Mouse (Mus musculus) MN1 (cell line): Measurements from ENCODE around the gene Plch2.
A peak's percentile ranks its signal among the peaks of the same experiment; 100 is the strongest.

Source experiments
- DNase-seq: peaks from one replicate; pipeline ENCODE4 v3.0.0-alpha.2; 2016; ENCODE audit warnings: low spot score

Plch2 gene

DNA sequence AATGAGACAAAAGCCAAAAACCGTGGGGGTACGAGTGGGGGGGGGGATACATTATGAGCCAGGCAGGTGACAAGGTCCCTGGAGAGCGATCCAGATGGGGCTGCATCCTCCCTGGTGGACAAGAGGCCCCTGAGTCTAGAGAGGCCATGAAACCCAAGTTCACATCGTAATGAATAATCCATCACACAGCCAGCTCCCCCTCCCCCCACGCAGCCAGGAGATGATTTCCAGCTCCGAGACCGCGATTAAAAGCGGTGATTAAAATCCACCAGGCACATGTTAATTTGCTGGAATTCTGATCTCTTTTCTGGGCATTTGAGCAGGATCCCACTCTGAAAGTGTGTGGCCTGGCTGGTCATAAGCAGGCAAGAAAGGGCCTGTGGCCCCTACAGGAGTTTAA, 35.8 kb downstream of the Plch2 start:
- peak; percentile 43 for DNase-seq

DNA sequence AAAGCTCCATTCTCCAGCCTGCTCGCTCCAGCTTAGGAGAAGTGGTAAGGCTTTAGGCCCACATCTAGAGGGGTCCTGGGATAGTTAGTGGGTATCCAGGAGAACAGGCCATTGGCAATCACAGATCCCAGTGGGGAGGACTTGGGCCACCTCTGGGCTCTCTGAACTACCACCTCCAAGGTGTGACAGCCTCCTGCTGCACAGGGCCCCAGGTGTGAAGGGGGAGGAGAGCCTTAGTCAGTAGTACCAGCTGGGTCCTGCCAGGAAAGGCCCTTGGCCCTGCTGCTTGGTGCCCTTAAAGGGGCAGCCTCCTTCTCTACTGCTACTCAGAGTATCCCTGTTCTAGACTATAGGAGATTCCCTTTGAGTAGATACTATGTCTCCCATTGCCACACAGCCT, 36.4 kb downstream of the Plch2 start:
- DNase-seq, result no peak

DNA sequence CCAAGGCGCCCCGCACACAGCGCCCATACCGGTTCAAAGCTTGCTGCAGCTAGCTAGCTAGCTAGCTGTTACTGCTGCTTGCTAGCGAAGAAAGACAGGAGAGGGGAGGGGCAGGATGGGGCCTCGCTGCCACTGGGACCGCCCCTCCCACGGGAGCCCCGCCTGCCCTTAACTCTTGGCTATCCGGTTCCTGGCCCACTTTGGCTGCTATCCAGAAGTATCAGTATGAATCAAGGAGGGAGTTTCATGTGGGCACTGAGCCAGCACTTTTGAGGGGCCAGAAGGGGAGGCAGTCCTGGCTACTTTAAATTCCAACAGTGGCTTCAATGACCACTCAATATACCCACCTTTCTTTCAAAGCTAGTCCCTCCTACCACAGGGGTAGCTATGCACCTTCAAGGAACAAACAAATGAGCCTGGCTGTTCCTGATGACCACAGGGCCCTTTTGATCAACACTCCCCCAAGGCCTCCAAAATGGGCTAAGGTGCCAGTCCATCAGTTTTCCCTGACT, 37.2 kb downstream of the Plch2 start:
- peak; percentile 61 for DNase-seq

DNA sequence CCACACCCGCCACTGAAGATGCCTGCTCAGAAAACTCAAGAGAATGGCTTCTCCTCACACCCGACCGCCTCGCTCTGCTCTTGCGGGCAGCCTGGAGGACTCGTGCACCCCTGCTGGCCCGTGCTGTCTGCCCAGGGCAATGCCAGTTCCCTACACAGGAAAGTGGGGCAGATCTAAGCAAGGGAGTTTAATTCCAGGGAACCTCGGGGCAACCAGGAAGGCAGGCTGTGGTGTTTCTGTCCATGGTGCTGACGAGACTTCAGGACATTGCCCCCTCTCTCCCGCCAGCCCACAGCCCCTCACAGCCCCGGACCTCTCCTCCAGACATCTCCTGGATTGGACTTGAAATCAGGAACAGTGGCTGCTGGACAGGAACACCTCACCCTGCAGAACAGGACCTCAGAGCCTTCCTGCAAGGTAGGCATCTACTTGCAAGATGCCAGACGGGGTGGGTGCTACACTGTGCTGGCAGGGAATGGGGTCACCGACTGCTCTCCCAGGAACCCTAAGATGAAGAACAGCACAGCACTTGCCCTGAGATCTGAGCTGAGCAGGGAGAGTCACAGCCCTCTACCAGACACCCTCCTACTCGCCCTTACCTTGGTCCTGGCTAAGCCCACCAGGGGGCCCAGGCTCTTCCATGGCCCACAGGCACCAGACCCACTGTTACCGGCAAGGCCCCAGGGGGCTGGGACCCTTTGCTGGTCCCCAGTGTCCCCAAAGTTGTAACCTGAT, 37.8 kb downstream of the Plch2 start:
- DNase-seq, result no peak

DNA sequence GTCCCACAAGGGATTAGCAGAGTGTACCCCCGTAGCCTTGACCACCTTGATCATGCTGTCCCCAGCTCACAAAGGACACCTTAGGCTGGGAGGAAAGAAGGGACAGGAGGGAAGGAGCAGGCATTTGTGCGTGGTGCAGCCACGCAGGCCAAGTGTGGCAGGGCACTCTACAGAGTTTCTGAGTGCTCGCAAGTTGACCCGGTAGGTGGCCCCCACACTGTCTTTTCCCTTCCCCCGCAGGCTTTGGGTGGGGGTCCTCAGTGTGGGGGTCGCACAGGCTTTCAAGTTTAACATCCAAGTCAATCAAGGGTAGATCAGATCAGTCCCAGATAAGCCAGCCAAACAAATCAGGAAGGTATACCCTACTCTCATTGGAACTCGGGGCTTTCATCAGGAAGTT, 38.5 kb downstream of the Plch2 start:
- DNase-seq, result no peak

DNA sequence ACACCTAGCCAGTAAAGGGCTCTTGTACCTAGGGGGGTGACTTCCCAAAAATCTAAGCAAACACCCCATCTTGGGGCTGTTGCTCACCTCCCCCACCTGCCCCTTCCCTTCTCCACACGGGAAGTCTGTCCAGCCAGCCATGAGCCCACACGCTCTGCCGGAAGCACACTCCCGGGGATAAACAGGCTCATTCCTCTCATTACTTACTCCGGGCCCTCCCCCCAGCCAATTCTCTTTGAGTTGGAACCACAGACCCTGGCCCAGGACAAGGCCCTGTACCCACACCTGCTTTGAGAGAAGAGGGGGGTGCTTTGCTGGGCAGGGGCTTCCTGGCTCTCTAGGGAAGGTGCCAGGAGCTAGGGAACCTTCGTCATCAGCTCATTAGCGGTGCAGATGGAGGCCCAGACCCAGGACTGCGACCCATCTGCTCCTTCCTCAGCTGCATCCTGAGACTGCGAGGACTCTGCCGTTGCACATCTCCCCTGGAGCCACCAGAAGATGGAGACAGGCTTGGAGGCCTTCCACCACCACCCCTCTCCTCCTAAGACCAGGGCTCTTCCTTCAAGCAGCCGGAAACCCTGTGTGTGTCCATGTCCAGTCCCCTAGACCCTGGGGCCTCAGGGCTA, 39.2 kb downstream of the Plch2 start:
- no peak for DNase-seq

DNA sequence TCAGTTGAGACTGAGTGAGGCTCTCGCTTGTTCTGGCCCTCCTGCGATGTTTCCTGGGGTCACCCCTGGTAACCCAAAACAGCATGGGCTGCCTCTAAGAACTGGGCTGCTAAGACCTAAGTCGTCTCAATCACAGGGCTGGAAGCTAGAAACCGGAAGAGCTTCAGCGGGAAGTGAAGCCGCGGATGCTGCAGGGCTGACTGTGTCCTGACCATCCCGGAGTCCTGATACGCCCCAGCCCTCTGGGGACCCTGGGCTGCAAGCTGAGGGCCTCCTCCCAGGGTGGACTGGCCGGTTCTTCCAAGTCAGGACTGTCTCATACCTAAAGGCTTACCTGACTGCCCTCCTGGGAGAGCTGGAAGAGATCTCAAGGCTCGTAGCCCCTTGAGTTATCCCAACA, 39.8 kb downstream of the Plch2 start:
- DNase-seq, result no peak

DNA sequence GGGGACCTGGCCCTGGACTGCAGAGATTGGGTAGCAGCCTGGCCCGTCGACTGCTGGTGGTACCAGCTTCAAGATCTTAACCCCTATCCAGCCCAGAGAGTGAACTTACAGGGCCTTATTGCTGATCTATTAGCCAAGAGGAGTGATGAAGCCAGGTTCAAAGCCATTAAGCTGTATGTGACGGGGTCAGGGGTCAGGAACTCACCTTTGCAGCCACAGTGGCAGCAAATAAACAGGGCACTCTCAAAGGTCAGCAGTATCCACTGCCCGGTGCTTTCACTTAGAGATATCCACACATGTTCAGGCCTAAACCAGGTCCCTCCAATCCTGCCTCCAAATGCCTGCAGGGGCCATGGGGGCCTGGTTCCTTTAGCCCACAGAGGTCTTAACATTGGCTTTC, 41.0 kb downstream of the Plch2 start:
- DNase-seq, result no peak

DNA sequence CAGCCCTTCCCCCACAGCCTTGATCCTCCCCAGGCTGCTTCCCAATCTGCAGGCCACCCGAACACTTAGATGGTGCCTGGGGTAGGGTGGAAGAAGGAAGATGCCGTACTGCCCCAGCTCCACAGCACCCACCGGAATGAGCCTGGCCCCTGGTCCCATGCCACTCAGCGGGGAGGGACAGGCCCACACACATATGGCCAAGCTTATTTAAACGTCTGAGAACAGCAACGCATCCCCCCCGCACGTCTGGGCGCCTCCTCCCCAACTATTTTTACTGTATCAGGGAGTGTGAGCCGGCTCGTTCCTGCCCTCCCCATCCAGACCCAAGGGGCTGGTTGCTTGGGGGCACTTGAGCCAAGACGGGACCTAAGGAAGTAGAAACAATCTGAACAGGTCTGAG, 41.8 kb downstream of the Plch2 start:
- no peak for DNase-seq

DNA sequence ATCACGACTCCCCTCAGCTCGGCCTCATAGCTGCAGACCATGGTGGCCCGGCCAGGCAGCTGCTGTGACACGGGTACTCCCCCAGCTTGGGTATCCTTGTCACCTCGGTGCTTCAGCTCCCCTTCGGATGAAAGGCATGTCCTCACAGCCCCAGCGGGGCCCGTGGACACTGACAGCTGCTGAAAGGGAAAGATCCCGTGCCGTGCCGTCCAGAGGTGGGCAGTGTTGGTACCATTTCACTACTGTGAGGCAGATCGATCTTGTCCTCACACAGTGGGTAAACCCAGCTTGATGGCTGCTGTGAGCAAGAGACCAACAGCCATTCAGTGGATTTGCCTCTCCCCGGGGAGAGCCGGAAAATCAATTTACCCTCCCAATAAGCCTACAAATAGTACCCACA, 42.3 kb downstream of the Plch2 start:
- no peak for DNase-seq

DNA sequence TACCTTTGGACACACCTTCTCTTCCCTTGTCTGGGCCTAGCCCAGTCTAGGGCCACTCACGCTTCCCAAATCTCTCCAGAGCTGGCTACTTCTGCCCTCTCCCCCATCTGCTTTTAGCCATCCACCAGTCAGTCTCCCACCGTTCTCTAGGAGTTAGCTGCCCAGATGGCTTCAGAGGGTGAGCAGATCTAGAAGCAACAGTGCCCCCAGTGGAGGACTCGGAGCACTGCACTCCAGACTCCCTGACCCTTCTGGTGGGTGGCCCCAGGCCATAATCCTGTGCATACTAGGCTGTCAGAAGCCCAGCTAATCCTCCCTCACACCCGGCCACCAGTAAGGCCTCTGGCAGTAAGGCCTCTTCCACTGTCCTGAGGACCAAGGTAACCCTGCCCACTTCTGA, 43.8 kb downstream of the Plch2 start:
- DNase-seq, result peak; percentile 81

DNA sequence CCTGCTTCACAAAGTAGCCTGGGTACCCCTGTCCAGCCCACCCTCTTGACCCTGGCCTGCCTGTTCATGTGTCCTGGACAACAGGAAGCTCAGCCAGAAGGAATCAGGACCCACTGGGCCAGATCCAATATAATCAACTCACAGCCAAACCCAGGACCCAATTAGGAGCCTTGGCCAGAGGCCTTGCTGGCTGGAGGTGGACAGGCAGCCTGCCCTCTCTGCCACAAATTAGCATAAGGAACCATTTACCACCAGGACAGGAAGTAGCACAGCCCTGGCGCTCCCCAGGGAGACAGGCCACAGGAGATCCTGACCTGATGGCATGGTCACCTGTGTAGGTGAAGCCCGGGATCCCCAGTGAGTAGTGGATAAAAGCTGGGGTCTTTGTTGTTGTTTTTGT, 44.5 kb downstream of the Plch2 start:
- DNase-seq, result peak; percentile 59

DNA sequence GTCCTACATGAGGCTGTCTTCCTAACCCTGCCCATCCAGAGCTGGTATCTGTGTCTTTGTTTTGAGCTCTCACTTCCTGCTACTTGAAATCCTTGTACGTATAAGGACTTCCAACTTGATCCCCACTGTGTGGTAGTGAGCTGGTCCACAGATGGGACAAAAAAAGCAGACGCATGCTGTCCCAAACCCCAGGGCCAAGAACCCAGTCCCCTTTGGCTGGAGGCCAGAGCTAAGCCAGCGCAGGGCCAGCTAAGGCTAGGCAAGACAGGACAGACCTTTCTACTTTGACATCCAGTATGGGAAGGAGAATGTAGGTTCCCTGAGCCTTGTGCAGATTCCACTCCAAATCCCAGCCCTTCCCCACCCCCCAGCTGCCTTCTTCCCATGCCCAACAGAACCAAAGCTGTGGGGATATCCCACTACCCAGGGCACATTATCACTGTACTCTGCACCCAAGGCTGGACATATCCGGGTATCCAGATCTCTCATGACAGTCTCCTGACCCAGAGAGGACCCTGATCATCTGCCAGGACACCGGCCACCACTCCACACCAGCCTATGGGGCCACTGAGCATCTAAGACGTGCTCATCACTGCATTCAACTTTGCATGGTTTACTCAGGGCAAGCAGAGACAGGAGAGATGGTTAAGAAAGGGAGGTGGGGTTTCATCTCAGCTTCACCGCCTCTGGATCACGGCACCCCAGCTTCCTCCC, 45.1 kb downstream of the Plch2 start:
- peak; percentile 37 for DNase-seq

DNA sequence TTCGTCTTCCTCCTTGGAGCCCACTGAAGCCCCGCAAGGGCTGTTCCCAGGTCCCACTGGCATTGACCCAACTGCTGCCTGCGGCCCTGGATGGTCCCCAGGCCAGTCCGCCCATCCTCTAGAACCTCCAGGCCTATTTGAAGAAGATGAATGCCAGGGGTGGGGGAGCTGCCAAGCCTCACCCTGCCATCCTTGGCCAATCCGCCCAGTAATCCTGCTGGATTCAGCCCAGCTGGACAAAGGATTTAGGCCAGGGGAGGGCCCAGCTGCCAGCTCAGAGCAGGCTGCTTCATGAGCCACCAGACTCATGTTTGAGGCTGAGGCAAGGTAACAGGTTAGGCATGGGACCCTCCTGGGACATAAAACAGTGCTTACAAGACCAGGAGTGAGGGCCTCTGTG, 45.7 kb downstream of the Plch2 start:
- DNase-seq, result peak; percentile 59

DNA sequence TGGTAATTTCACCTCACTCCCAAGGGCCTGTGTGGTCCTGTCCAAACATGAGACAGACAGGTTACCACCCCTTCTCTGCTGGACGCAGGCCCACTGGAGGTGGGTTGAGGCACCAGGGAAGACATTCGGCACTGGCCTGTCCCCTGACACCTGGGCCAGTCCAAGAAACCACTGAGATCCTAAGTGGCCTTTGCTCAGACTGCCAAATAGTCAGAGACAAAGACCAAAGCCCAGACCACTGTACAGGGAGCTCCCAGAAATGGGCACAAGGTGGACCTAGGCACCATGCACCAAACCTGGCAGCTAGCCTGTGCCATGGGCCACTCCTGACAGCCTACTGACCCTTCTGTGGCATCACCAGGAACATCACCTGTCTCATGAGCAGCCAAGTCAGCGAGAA, 47.4 kb downstream of the Plch2 start:
- no peak for DNase-seq

DNA sequence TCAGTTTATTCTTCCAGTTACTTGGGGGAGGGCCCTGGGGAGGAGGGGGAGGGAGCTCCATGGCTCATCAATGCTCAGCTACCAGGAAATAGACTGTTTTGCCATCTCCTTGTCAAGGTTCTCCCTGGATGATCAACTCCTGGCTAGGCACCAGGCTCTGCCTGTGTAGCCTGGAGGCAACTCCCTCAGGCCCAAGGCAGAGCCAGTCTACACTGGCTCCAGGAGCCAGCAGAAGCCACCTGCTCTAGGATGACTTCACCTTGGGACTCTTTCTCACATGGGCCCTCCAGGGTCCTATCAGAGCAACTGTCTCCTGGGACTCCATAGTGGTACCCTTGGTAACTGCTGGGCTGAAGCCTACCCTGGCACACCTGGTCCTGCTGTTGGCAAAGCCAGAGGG, 48.5 kb downstream of the Plch2 start:
- DNase-seq, result no peak

DNA sequence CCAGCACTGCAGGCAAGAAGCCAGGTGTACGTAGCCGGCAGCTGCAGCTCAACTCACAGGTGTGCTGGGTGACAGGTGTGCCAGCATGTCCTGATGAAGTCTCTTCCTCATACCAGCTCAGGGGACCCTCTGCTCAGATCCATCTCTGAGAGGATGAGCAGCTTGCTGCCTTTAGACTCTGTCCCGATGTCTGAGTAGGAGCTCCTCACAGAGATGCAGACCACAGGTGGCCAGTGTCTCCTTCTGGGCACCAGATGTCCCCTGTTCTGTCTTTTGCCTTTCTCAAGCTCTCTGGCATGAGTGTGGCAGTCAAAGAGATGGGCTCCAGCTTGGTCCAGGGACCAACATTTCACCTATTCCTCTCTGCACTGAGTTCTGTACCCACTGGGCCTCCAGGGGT, 48.9 kb downstream of the Plch2 start:
- no peak for DNase-seq

DNA sequence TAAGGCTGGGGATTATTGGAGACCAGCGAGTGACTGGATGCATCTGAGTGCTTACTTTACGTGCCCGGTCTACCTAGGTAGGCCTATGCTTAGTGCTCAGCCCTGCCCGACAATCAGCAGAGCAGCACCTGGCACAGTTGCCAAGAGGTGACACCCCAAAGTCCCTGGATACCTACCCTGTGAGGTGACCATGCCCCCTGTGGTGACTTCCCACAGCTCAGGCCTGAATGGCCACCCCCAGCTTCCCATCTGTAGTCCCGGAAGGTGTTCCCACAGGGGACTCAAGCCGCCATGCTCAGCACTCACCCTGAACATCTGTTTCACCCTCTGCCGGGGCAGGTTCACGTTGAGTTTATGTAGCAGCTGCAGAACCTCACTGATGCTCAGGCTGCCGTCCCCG, 50.3 kb downstream of the Plch2 start:
- DNase-seq, result no peak

DNA sequence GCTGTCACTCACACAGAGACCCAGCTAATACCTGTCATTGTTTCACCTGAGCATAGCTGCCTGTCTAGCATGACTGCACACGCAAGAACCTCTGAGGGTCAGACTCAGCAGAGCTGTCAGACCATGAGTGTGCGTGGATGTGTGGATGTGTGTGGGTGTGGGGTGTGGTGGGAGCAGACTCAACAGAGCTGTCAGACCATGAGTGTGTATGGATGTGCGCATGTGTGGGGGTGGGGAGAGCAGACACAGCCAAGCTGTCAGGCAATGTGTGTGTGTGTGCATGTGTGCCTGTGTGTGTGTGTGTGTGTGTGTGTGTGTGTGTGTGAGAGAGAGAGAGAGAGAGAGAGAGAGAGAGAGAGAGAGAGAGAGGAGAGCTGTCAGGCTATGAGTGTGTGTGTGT, 51.3 kb downstream of the Plch2 start:
- DNase-seq, result no peak

DNA sequence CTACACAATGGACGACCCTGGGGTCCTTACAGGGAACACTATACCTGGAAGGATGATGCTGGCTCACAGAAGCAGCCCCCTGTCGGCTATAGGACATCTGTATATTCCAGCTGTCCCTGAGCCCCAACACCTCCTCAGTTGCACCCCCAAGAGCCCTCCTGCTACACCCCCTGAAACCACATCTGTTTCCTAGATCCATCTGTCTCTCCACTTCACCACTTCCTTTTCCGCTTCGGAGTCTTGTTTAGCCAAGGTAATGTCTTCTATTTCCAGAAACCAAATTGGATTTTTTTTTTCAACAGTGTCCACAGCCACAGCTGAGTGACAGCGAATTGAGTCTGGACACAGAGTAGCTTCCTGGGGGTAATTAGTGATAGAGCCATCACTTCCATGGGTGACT, 57.2 kb downstream of the Plch2 start:
- no peak for DNase-seq

DNA sequence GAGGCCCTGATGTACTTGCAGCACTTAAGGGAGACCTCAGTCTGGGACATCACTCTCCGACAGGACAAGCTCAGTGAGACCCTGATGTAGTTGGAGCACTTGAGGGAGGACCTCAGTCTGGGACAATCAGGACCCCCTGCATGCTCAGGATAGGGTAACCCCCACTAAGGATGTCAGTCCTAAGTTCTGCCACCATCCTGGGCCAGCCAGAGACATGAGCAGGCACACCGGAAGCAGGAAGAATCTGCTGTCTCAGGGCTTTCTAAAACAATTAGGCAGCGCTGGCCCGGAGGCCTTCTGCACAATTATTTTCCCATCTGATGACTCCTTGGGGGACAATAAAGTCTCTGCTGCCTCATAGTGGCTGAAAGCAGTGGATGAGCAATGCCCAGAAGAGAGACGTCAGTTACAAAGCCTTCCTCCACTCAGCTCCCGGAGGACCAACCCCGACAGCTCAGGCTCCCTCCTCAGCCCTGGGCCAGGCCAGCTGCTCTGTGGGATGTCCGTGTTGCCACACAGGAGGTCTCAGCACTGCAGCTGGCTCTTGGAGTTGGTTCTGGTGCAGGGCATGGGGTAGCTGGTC, 59.9 kb downstream of the Plch2 start:
- DNase-seq, result peak; percentile 85

DNA sequence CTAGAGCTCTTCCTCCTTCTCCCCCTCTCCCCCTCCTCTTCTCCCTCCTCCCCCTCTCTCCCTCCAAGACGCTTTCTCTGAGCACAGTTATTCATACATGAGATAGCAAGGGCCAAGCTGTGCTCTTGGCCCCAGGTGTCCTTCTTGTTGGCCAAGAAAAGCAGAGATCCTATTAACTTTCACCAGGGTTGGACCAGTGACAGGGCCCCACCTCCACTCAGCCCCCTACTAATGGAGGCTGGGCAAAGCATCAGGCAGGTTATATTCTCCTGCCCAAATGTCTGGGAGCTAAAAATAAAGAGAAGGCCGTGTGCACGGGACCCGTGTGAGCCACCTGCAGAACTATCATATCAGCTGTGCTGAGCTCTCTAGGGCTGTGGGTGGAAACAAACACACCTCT, 61.7 kb downstream of the Plch2 start:
- DNase-seq, result no peak

DNA sequence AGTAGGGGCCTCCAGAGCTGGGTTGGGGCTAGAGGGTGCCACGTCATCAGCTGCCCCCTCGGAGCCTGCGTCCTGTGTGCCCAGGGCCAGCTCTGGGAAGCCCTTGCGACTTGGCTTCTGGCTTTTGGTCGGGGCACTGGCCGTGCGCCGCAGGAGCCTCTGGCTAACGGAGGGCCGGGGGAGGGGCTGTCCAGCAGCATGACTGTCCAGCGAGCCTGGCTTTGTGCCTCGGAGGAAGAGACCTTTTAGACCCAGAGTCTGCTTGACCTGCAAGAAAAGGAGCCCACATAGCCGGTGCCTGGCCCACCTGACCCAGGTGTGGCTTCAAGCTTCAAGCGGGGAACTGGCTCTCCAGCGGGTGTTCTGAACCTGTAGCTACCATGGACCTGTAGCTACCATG, 69.8 kb downstream of the Plch2 start:
- peak; percentile 32 for DNase-seq
